Mouse (Mus musculus): ENCODE measurements at regions not wholly inside any gene's neighbourhood (a gene's known extent, or its start where the extent isn't known, plus 50 kb on each side); places are given as distances from the start of the nearest gene placed in this dataset.

DNA sequence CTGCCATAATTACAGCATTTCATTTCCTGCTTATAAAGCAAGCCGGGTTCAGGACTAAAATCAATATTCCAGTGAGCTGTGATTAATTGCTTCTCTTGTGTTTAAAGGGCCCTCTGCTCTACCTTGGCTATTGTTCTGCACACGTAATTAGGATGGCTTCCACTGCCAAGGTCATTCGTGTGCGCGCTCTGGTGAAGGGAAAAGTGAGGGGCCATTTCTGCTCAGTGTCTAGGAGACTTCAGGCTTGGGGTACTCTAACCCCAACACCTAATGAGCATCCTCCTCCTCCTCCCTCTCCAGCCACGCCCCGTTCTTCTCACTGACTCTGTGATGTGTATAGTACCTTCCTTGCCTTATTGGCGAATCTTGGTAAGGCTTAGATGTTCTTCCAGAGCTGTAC lies 53.5 kb upstream of the Cxcl12 start:
- DNase-seq = no peak

DNA sequence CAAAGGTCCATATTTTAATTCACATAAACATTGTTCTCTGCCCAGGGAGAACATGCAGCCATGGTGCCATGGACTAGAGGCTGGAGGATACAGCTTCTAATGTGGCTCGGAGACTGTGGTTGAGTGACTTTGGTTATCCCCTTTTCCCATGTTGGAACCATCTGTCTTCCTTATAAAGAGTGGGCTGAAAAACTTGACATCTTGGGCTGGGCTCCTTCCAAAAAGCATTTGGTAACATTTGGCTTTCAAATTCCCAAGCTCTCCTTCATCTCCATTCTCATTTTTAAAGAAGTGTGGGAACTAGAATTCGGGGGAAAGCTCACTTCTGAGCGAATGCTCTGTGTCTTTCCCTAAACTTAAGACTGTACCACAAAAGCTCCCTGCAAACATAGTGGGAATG lies 50.3 kb upstream of the Cxcl12 start:
- DNase-seq = no peak
